Mouse (Mus musculus): Measurements from ENCODE around the gene Irf3.
A peak's percentile ranks its signal among the peaks of the same experiment; 100 is the strongest.

DNA sequence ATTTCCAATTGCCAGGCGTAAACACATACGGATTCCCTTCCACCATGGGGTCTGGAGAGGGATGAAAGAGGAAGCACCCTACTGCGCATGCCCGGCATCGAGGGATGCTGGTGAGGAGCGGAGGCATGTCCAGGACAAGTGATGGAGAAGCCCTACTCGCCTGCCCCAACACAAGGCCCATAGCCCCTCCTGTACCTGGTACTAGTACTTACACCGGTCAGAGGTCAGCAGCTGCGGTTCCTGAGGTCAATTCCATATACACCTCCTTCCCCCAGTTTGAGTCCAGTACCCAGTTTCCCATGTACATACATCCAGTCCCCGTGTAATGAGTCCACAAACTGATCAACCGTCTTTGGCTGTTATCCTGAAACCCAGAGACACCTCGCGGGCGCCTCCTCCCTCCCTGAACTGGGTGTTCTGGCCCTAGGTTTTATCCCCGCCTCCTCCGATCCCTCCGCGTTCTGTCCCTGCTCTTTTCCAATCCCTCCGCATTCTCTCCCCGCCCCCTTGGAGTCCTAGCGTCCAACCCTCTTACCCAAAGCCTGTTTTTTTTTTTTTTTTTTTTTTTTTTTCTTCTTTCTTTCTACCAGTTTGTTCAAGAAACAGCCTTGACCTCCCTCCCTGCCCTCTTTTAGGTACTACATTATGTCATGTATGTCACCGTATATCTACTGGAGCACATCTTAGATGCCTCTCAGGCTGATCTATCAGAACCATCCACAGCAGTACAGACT is 22.9 kb upstream of the Irf3 start, which contains the start of gene Cpt1c:
- TF ChIP-seq CTCF (IDR thresholded peaks at IDR 0.05; ENCODE audit: low read depth) (0 out of 2 replicates have a peak, but pooled peaks have one; percentile 19), EP300 (IDR thresholded peaks at IDR 0.05; ENCODE audit: low read depth) (peak; percentile 32; the same call in 1 of the 2 replicates)

Measured in liver, embryonic 14.5 days (tissue).